Comparison of ENCODE assay signal across 22 mouse cellular contexts in the genomic region with DNA sequence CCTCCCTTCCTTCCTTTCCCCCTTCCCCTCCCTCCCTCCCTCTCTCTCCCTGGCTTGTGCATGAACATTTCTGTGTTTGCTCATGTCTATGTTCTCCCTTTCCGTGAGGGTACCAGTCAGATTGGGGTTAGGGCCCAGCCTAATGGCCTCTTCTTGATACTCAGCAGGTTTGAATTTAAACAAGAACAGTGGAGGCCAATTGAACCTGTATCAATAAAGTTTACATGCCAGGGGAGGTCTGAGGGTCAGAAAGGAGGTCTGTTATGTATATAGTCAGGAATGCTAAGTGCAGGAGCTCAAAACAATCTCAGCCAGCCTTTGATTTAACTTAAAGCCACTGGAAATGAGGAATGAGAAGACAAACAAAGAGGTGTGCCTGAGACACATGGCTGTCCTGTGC.
DNase-seq lines count a peak whose midpoint lies in the region; ATAC-seq and TF ChIP-seq lines count a peak whose summit lies in the region.
"Had no signal": no experiment of that assay in that cellular context is flagged by ENCODE, and none has a peak within 500 bp of the region (broad histone marks: within the 10 kb centered on the region; RNA-seq: fewer than 3 reads in every experiment).

No protein-coding gene starts in this region.

- WGBS in heart, embryonic 10.5 days, result 58% methylated on average over 1 of the region's 1 CpGs
- 81% methylated on average over 1 of the region's 1 CpGs for WGBS in heart, adult 2 months
- WGBS in lung, embryonic 14.5 days, result 41% methylated on average over 1 of the region's 1 CpGs
- WGBS in embryonic facial prominence, embryonic 10.5 days, result 27% methylated on average over 1 of the region's 1 CpGs

- no peak overlapping the region for H3K9ac ChIP-seq in heart, adult 2 months (ENCODE audit: low read depth, low read length)
- no peak overlapping the region for H3K9ac ChIP-seq in lung, embryonic 14.5 days
- H3K9ac ChIP-seq: embryonic facial prominence, embryonic 13.5 days; forebrain, embryonic 12.5 days; forebrain, embryonic 15.5 days; heart, embryonic 12.5 days; heart, embryonic 15.5 days; hindbrain, embryonic 15.5 days had no signal

- H3K27me3 ChIP-seq in heart, embryonic 10.5 days (ENCODE audit: insufficient read depth, poor library complexity, severe bottlenecking), result no peaks in the 10 kb centered on the region
- no peaks in the 10 kb centered on the region for H3K27me3 ChIP-seq in heart, adult 2 months (ENCODE audit: control insufficient read depth, insufficient read depth, low read length)
- no peaks in the 10 kb centered on the region for H3K27me3 ChIP-seq in lung, embryonic 14.5 days (ENCODE audit: insufficient read depth, low read length)
- H3K27me3 ChIP-seq in embryonic facial prominence, embryonic 10.5 days (replicated peaks; ENCODE audit: low read depth, poor library complexity, severe bottlenecking), result no peaks in the 10 kb centered on the region
- H3K27me3 ChIP-seq: embryonic facial prominence, embryonic 13.5 days; forebrain, embryonic 12.5 days; forebrain, embryonic 15.5 days; heart, embryonic 12.5 days; heart, embryonic 15.5 days; hindbrain, embryonic 15.5 days had no signal

- peak; percentile 53; the same call in 1 of the 2 replicates for ATAC-seq in lung, embryonic 14.5 days (ENCODE audit: insufficient read depth)
- ATAC-seq: activated CD4-positive, CD25-positive, alpha-beta regulatory T cell, adult 4 months; forebrain, embryonic 15.5 days had no signal

- TF ChIP-seq CTCF in heart, adult 2 months (IDR thresholded peaks at IDR 0.05), result no peak
- no peak for TF ChIP-seq CTCF in lung, embryonic 14.5 days (IDR thresholded peaks at IDR 0.05; ENCODE audit: low read depth)

- intact Hi-C loops in heart, adult 2 months (cut with DNase I), result no loop called here

- peak overlapping the region; percentile 83; the same call in 1 of the 2 replicates for H3K27ac ChIP-seq in heart, embryonic 10.5 days
- H3K27ac ChIP-seq in heart, adult 2 months, result no peak overlapping the region
- 0 out of 2 replicates have a peak overlapping the region, but pooled peaks have one; percentile 31 for H3K27ac ChIP-seq in lung, embryonic 14.5 days (ENCODE audit: low read depth)
- peak overlapping the region; percentile 63 for H3K27ac ChIP-seq in embryonic facial prominence, embryonic 10.5 days (replicated peaks)
- H3K27ac ChIP-seq: embryonic facial prominence, embryonic 13.5 days; forebrain, embryonic 12.5 days; forebrain, embryonic 15.5 days; heart, embryonic 15.5 days; hindbrain, embryonic 15.5 days had no signal

- H3K4me1 ChIP-seq in heart, embryonic 10.5 days, result peaks cover 24% of the 10 kb centered on the region
- no peaks in the 10 kb centered on the region for H3K4me1 ChIP-seq in heart, adult 2 months (ENCODE audit: control insufficient read depth, insufficient read depth, low read length)
- peaks cover 8% of the 10 kb centered on the region; the same call in 1 of the 2 replicates for H3K4me1 ChIP-seq in lung, embryonic 14.5 days (ENCODE audit: insufficient read depth)
- H3K4me1 ChIP-seq in embryonic facial prominence, embryonic 10.5 days, result peaks cover 36% of the 10 kb centered on the region
- H3K4me1 ChIP-seq: forebrain, embryonic 12.5 days; forebrain, embryonic 15.5 days; hindbrain, embryonic 15.5 days had no signal

- H3K9me3 ChIP-seq in heart, embryonic 10.5 days, result no peaks in the 10 kb centered on the region
- H3K9me3 ChIP-seq in lung, embryonic 14.5 days (ENCODE audit: low read depth, low read length), result no peaks in the 10 kb centered on the region
- no peaks in the 10 kb centered on the region for H3K9me3 ChIP-seq in embryonic facial prominence, embryonic 10.5 days
- H3K9me3 ChIP-seq: embryonic facial prominence, embryonic 13.5 days; forebrain, embryonic 12.5 days; forebrain, embryonic 15.5 days; heart, embryonic 12.5 days; heart, embryonic 15.5 days; hindbrain, embryonic 15.5 days had no signal

- H3K4me3 ChIP-seq in heart, embryonic 10.5 days, result no peak overlapping the region
- H3K4me3 ChIP-seq in heart, adult 2 months, result no peak overlapping the region
- no peak overlapping the region for H3K4me3 ChIP-seq in lung, embryonic 14.5 days (ENCODE audit: low read depth, low read length)
- H3K4me3 ChIP-seq in embryonic facial prominence, embryonic 10.5 days, result no peak overlapping the region
- H3K4me3 ChIP-seq: embryonic facial prominence, embryonic 13.5 days; erythroblast, embryonic 14.5 days; forebrain, embryonic 12.5 days; forebrain, embryonic 15.5 days; heart, embryonic 12.5 days; heart, embryonic 15.5 days; hindbrain, embryonic 15.5 days had no signal

- no peak overlapping the region for H3K4me2 ChIP-seq in lung, embryonic 14.5 days
- H3K4me2 ChIP-seq: embryonic facial prominence, embryonic 13.5 days; forebrain, embryonic 12.5 days; forebrain, embryonic 15.5 days; heart, embryonic 12.5 days; heart, embryonic 15.5 days; hindbrain, embryonic 15.5 days had no signal

- H3K36me3 ChIP-seq in heart, embryonic 10.5 days, result no peaks in the 10 kb centered on the region
- H3K36me3 ChIP-seq in heart, adult 2 months (ENCODE audit: control insufficient read depth, insufficient read depth, low read length), result no peaks in the 10 kb centered on the region
- no peaks in the 10 kb centered on the region for H3K36me3 ChIP-seq in lung, embryonic 14.5 days (ENCODE audit: insufficient read depth)
- H3K36me3 ChIP-seq in embryonic facial prominence, embryonic 10.5 days (replicated peaks), result peaks cover 14% of the 10 kb centered on the region
- H3K36me3 ChIP-seq: forebrain, embryonic 12.5 days; forebrain, embryonic 15.5 days; heart, embryonic 12.5 days; heart, embryonic 15.5 days had no signal

- no peaks in the 10 kb centered on the region for H3K79me2 ChIP-seq in heart, adult 2 months (replicated peaks; ENCODE audit: control insufficient read depth, insufficient read depth, low read length)

- no peak for DNase-seq in heart, embryonic 10.5 days (ENCODE audit: low spot score)
- no peak for DNase-seq in heart, adult 2 months
- peak; percentile 30 for DNase-seq in lung, embryonic 14.5 days
- no peak for DNase-seq in lung, postnatal 4 days
- peak; percentile 23 for DNase-seq in embryonic facial prominence, embryonic 10.5 days (ENCODE audit: low spot score)
- DNase-seq in gastrocnemius, postnatal 4 days (ENCODE audit: low spot score in 2 of 2), result no peak
- DNase-seq: adrenal gland, adult 8-10 months; adrenal gland, postnatal 36 days; cerebellum, adult 18-20 months; cerebellum, adult 9-10 months; cerebellum, postnatal 14 days; gastrocnemius, postnatal 25 days; heart, postnatal 10 days; heart, postnatal 36 days had no signal

- TF ChIP-seq EP300 in heart, adult 2 months (IDR thresholded peaks at IDR 0.05; ENCODE audit: insufficient read depth, low read depth, low read length), result no peak

- no peak for TF ChIP-seq POLR2A in heart, adult 2 months (IDR thresholded peaks at IDR 0.05; ENCODE audit: insufficient read depth, low read depth, low read length)

Comparison
In these comparisons a context has a peak if more than half of its experiments do, and no peak if none do; other contexts are left out.
1. DNase-seq: peak in lung, embryonic 14.5 days (single experiment) and embryonic facial prominence, embryonic 10.5 days (single experiment); none in heart, embryonic 10.5 days (single experiment), heart, adult 2 months (0 of 2), lung, postnatal 4 days (0 of 2) and gastrocnemius, postnatal 4 days (0 of 2).